Mouse (Mus musculus) adrenal gland, postnatal 4 days (tissue): ENCODE results near the gene Hrh3. TPM values are rescaled to one million over a fixed set of nuclear protein-coding genes. Genes with fewer than 3 reads are reported as not detected.

Experiments
- DNase-seq, 2 experiments: peaks; one replicate each; pipeline ENCODE4 v3.0.0; 2021 to 2022; ENCODE audit warnings: low spot score in 2 of 2, mixed read lengths in 2 of 2
- total RNA-seq, 2 experiments: library from RNA; stranded (reverse); gene quantifications; 2 replicates each; pipeline ENCODE4 v1.2.3; 2021

The Hrh3 gene
- total RNA-seq, 2 experiments from 2014 or later, result 0.28 to 0.48 TPM

- DNase-seq, result no peak
Measured at GRCm38 (mm10) chr2:180069770-180070480, 34.4 kb downstream of the Hrh3 start.

DNA sequence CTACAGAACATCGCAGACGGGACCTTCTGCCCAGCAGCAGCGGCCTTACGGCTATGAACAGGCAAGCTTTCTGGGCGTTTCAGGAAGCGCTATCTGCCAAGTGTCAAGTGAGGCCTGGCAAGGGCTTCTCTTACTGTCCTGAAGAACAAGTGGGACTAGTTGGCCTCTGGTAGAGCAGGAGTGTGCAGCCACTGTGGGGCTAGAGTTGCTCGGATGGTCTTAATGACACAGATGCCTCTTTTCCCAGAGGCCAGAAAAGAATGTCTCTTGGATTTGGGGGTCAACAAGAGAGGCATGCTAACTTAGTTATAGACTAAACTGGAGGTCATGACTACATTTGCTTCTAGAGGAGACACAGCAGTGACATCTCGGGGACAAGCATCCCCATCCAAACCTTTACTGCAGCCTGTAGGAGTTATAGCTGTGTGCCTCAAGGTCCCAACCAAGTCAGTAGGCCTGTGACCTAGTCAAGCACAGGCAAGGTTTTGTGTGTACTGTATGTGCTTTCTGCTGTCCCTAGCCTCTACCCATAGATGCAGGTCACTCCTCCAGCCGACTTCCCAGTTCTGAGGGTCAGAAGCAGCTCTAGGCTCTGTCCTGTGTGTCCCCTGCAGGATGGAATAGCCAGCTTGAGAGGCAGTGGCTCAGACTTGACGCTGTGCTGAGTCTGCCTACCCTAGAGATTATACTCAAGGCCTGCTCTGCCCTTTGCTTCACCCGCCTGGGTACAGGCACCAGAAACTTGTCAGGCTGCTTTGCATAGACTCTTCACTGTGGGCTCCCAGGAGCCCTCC lies 40.8 kb downstream of the Hrh3 start:
- no peak for DNase-seq

DNA sequence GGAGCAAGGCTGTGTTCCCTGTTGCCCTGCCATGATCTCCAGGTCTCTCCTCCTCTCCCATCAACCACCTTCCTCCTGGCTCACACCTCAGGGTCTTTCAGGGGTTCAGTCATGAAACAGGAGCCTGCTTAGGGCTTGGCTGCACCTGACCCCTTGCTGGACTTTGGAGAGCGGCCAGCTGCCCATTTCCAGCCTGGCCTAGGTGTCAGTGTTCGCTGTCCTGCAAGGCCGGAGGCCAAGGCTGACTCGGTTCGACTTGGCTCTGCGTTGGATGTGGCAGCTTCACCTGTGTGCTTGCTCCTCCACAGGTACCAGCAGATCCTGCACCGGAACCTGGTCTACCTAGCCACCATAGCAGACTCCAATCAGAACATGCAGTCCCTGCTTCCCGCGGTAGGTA lies 51.3 kb downstream of the Hrh3 start:
- no peak for DNase-seq

DNA sequence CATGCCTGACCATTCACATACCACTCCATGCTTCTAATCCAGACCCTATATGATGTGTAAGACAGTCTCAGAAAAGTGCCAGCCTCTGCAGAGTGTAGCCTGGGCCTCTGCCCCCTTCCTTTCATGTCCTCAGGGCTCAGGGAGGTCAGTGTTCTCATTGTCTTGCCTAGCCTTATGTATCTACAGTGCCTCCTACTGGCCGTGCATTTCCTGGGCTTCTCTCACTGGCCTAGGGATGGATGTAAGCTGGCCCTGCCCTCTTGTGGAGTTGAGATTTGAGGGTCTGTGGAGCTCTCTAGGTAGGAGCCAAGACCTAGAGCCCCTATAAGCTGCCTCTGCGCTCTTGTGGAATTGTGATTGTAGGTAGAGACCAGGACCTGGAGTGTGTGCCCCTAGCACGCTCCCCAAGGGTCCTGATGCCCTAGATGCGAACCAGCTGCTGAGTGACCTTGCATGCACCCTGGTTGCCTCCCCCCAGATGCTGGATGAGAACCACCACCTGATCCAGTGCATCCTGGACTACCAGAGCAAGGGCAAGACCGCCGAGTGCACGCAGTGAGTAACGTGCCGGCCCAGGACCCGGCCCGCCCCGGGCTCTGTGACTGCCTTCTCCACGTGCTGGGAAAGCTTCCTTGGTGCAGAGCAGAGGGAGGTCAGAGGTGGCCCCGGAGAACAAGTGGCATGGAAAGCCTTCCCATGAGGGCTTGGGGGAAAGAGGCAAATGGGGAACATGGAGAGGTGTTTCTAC lies 52.1 kb downstream of the Hrh3 start:
- no peak for DNase-seq

GRCm38 (mm10) chr2:180050986-180051385 lies 53.3 kb downstream of the Hrh3 start:
- DNase-seq, result peak; percentile 49 to 72

Other genes starting within 250 kb of the Hrh3 start
- gene Taf4, start 127.8 kb downstream of the Hrh3 start, total RNA-seq, result 10 to 100 TPM; 22.7 to 26.0 TPM
- gene Lsm14b, start 79.5 kb downstream of the Hrh3 start, total RNA-seq, result 10 to 100 TPM; 45.3 to 47.4 TPM
- gene Psma7, start 62.1 kb downstream of the Hrh3 start, total RNA-seq, result 100 to 1,000 TPM; 245 to 248 TPM
- gene Ss18l1, start 62.0 kb downstream of the Hrh3 start, total RNA-seq, result 1 to 10 TPM; 8.9 to 9.6 TPM
- gene Mtg2, start 33.9 kb downstream of the Hrh3 start, total RNA-seq, result 10 to 100 TPM; 16.4 to 17.7 TPM
- gene Osbpl2, start 14.8 kb upstream of the Hrh3 start, total RNA-seq, result 10 to 100 TPM; 35.1 to 37.2 TPM
- gene Adrm1, start 67.0 kb upstream of the Hrh3 start, total RNA-seq, result 100 to 1,000 TPM; 128 to 136 TPM
- 10 to 100 TPM; 47.5 to 66.5 TPM for gene Lama5, start 121.4 kb upstream of the Hrh3 start, total RNA-seq
- gene Rps21, start 152.9 kb upstream of the Hrh3 start, total RNA-seq, result 1,000 to 10,000 TPM; 1,005 to 1,051 TPM
- gene Cables2, start 169.0 kb upstream of the Hrh3 start, total RNA-seq, result 10 to 100 TPM; 19.8 to 21.2 TPM
- gene Rbbp8nl, start 185.4 kb upstream of the Hrh3 start, total RNA-seq, result not detected
- under 1 TPM; 0.45 to 0.65 TPM for gene Gata5, start 230.2 kb upstream of the Hrh3 start, total RNA-seq